ENCODE assay signal across 8 mouse cellular contexts in genomic region chr16:4585642-4586530, GRCm38 (mm10). TPM values are rescaled to one million over a fixed set of nuclear protein-coding genes. Genes with fewer than 3 reads are reported as not detected.
DNase-seq lines count a peak whose midpoint lies in the region; ATAC-seq and TF ChIP-seq lines count a peak whose summit lies in the region.

No protein-coding gene starts in this region.

- H3K79me2 ChIP-seq in heart, adult 2 months (replicated peaks; ENCODE audit: control insufficient read depth, insufficient read depth, low read length): no peaks in the 10 kb centered on the region

- no peak for TF ChIP-seq POLR2A in heart, adult 2 months (IDR thresholded peaks at IDR 0.05; ENCODE audit: insufficient read depth, low read depth, low read length)

- peak overlapping the region; percentile 48 for H3K9ac ChIP-seq in heart, adult 2 months (ENCODE audit: low read depth, low read length)
- peak overlapping the region; percentile 61 for H3K9ac ChIP-seq in forebrain, embryonic 11.5 days (ENCODE audit: low read length)
- H3K9ac ChIP-seq in liver, embryonic 14.5 days (replicated peaks): peak overlapping the region; percentile 70

- H3K27ac ChIP-seq in heart, adult 2 months: peak overlapping the region; percentile 76
- peak overlapping the region; percentile 85 for H3K27ac ChIP-seq in forebrain, embryonic 11.5 days (ENCODE audit: low read depth, low read length)
- H3K27ac ChIP-seq in liver, embryonic 14.5 days: peak overlapping the region; percentile 45

- peaks cover 4% of the 10 kb centered on the region; the same call in 1 of the 2 replicates for H3K36me3 ChIP-seq in heart, adult 2 months (ENCODE audit: control insufficient read depth, insufficient read depth, low read length)
- H3K36me3 ChIP-seq in forebrain, embryonic 11.5 days (ENCODE audit: control insufficient read depth, insufficient read depth, low read length): no peaks in the 10 kb centered on the region
- no peaks in the 10 kb centered on the region for H3K36me3 ChIP-seq in liver, embryonic 14.5 days (replicated peaks; ENCODE audit: control insufficient read depth, insufficient read depth, low read depth)

- no peaks in the 10 kb centered on the region for H3K27me3 ChIP-seq in heart, adult 2 months (ENCODE audit: control insufficient read depth, insufficient read depth, low read length)
- no peaks in the 10 kb centered on the region for H3K27me3 ChIP-seq in forebrain, embryonic 11.5 days (ENCODE audit: control insufficient read depth, insufficient read depth, low read length)
- no peaks in the 10 kb centered on the region for H3K27me3 ChIP-seq in liver, embryonic 14.5 days (ENCODE audit: control insufficient read depth, insufficient read depth, low read length)

- H3K9me3 ChIP-seq in forebrain, embryonic 11.5 days (ENCODE audit: control insufficient read depth, low read length): no peaks in the 10 kb centered on the region
- no peaks in the 10 kb centered on the region for H3K9me3 ChIP-seq in liver, embryonic 14.5 days (ENCODE audit: control insufficient read depth, low read length)

- no peak for TF ChIP-seq EP300 in heart, adult 2 months (IDR thresholded peaks at IDR 0.05; ENCODE audit: insufficient read depth, low read depth, low read length)
- no peak for TF ChIP-seq EP300 in liver, embryonic 14.5 days (IDR thresholded peaks at IDR 0.05; ENCODE audit: low read depth)

- no peak for TF ChIP-seq CTCF in heart, adult 2 months (IDR thresholded peaks at IDR 0.05)
- no peak for TF ChIP-seq CTCF in liver, embryonic 14.5 days (IDR thresholded peaks at IDR 0.05; ENCODE audit: low read depth)

- ATAC-seq in forebrain, embryonic 11.5 days (replicated peaks; ENCODE audit: low FRiP score): peak; percentile 38
- ATAC-seq in liver, embryonic 14.5 days (ENCODE audit: insufficient read depth): peak; percentile 10; the same call in 1 of the 2 replicates

- H3K4me3 ChIP-seq in heart, adult 2 months: peak overlapping the region; percentile 61
- peak overlapping the region; percentile 31 for H3K4me3 ChIP-seq in forebrain, embryonic 11.5 days (ENCODE audit: low read depth, low read length)
- H3K4me3 ChIP-seq in liver, embryonic 14.5 days (ENCODE audit: insufficient read depth in 1 of 2, low read depth in 2 of 2, low read length in 2 of 2): peak overlapping the region; percentile 57 to 68

- DNase-seq in heart, adult 2 months: no peak
- no peak for DNase-seq in heart, adult 11 months
- peak; percentile 34 for DNase-seq in CD4-positive, CD25-positive, alpha-beta regulatory T cell, adult 2 months (ENCODE audit: low read depth, low spot score)
- DNase-seq in forebrain, embryonic 11.5 days (ENCODE audit: low spot score): peak; percentile 67
- no peak for DNase-seq in liver, embryonic 14.5 days (ENCODE audit: low read depth in 3 of 3, low spot score in 3 of 3)
- no peak for DNase-seq in layer of hippocampus, adult 9-10 months (ENCODE audit: low spot score)
- no peak for DNase-seq in layer of hippocampus, postnatal 25 days (ENCODE audit: extremely low spot score in 1 of 2, low spot score in 1 of 2)
- no peak for DNase-seq in cerebellum, postnatal 25 days

- peaks cover 13% of the 10 kb centered on the region for H3K4me1 ChIP-seq in heart, adult 2 months (ENCODE audit: control insufficient read depth, insufficient read depth, low read length)
- peaks cover 11% of the 10 kb centered on the region for H3K4me1 ChIP-seq in forebrain, embryonic 11.5 days (replicated peaks; ENCODE audit: control insufficient read depth, insufficient read depth, low read length)
- H3K4me1 ChIP-seq in liver, embryonic 14.5 days (replicated peaks; ENCODE audit: control insufficient read depth in 2 of 2, insufficient read depth in 2 of 2, low read length in 1 of 2): peaks cover 16 to 31% of the 10 kb centered on the region in 2 experiments

- peak overlapping the region; percentile 73 for H3K4me2 ChIP-seq in forebrain, embryonic 11.5 days (ENCODE audit: low read depth, low read length, severe bottlenecking)
- H3K4me2 ChIP-seq in liver, embryonic 14.5 days (ENCODE audit: low read depth): peak overlapping the region; percentile 83

- WGBS in heart, adult 2 months: 5% methylated on average over 14 of the region's 14 CpGs
- WGBS in forebrain, embryonic 11.5 days: 10% methylated on average over 14 of the region's 14 CpGs
- 6% methylated on average over 14 of the region's 14 CpGs for WGBS in liver, embryonic 14.5 days (ENCODE audit: insufficient replicate concordance)

- intact Hi-C loops in heart, adult 2 months (cut with DNase I): loop anchor here (1.0 to 2.0 kb wide), 2 partner anchors 8 to 25 kb away; partner anchors contain the start of gene Glis2

RNA-seq across cellular contexts. Expression of gene Glis2, which starts 8.6 kb away (rescaled TPM):
- 10 to 100 TPM; 10.0 to 11.1 TPM for total RNA-seq in heart, adult 2 months (2021)
- polyA plus RNA-seq in heart, adult 2 months (2012; rRNA removed): 17.3 and 23.8 TPM in 2 replicates
- polyA plus RNA-seq in forebrain, embryonic 11.5 days (2014; fragmentation: Nextera tagmentation; extraction: Ambion mirVana): 31.3 and 34.5 TPM in 2 replicates
- polyA plus RNA-seq in liver, embryonic 14.5 days (2012; rRNA removed): 2.8 and 3.4 TPM in 2 replicates
- 1.7 and 2.7 TPM in 2 replicates for polyA plus RNA-seq in liver, embryonic 14.5 days (2014; fragmentation: Nextera tagmentation; extraction: Ambion mirVana)
- total RNA-seq in layer of hippocampus, postnatal 25 days (2021): 10 to 100 TPM; 15.4 to 16.2 TPM

RNA-seq across cellular contexts. Expression of gene Tfap4, which starts 26.2 kb away (rescaled TPM):
- 1 to 10 TPM; 3.2 to 3.4 TPM for total RNA-seq in heart, adult 2 months (2021)
- 2.4 and 2.9 TPM in 2 replicates for polyA plus RNA-seq in heart, adult 2 months (2012; rRNA removed)
- 27.7 and 28.6 TPM in 2 replicates for polyA plus RNA-seq in forebrain, embryonic 11.5 days (2014; fragmentation: Nextera tagmentation; extraction: Ambion mirVana)
- 5.4 and 6.9 TPM in 2 replicates for polyA plus RNA-seq in liver, embryonic 14.5 days (2012; rRNA removed)
- polyA plus RNA-seq in liver, embryonic 14.5 days (2014; fragmentation: Nextera tagmentation; extraction: Ambion mirVana): 4.6 and 4.8 TPM in 2 replicates
- 1 to 10 TPM; 4.4 to 5.0 TPM for total RNA-seq in layer of hippocampus, postnatal 25 days (2021)

RNA-seq across cellular contexts. Expression of gene Pam16, which starts 38.9 kb away (rescaled TPM):
- 100 to 1,000 TPM; 119 to 165 TPM for total RNA-seq in heart, adult 2 months (2021)
- 36.3 and 39.4 TPM in 2 replicates for polyA plus RNA-seq in heart, adult 2 months (2012; rRNA removed)
- polyA plus RNA-seq in forebrain, embryonic 11.5 days (2014; fragmentation: Nextera tagmentation; extraction: Ambion mirVana): 87.4 and 91.4 TPM in 2 replicates
- polyA plus RNA-seq in liver, embryonic 14.5 days (2012; rRNA removed): 24.1 and 41.3 TPM in 2 replicates
- polyA plus RNA-seq in liver, embryonic 14.5 days (2014; fragmentation: Nextera tagmentation; extraction: Ambion mirVana): 64.4 and 68.0 TPM in 2 replicates
- total RNA-seq in layer of hippocampus, postnatal 25 days (2021): 10 to 100 TPM; 76.3 to 82.6 TPM

RNA-seq across cellular contexts. Expression of gene Srl, which starts 44.3 kb away (rescaled TPM):
- 100 to 1,000 TPM; 771 to 870 TPM for total RNA-seq in heart, adult 2 months (2021)
- polyA plus RNA-seq in heart, adult 2 months (2012; rRNA removed): 276 and 575 TPM in 2 replicates
- polyA plus RNA-seq in forebrain, embryonic 11.5 days (2014; fragmentation: Nextera tagmentation; extraction: Ambion mirVana): 23.3 and 23.7 TPM in 2 replicates
- 1.5 and 2.2 TPM in 2 replicates for polyA plus RNA-seq in liver, embryonic 14.5 days (2012; rRNA removed)
- polyA plus RNA-seq in liver, embryonic 14.5 days (2014; fragmentation: Nextera tagmentation; extraction: Ambion mirVana): 1.2 and 3.2 TPM in 2 replicates
- 10 to 100 TPM; 13.9 to 16.7 TPM for total RNA-seq in layer of hippocampus, postnatal 25 days (2021)

RNA-seq across cellular contexts. Expression of gene Vasn, which starts 53.9 kb away (rescaled TPM):
- total RNA-seq in heart, adult 2 months (2021): 10 to 100 TPM in 1 of 2 experiments, 1 to 10 TPM in 1; 9.2 to 10.5 TPM
- 23.9 and 24.2 TPM in 2 replicates for polyA plus RNA-seq in heart, adult 2 months (2012; rRNA removed)
- 7.6 and 7.7 TPM in 2 replicates for polyA plus RNA-seq in forebrain, embryonic 11.5 days (2014; fragmentation: Nextera tagmentation; extraction: Ambion mirVana)
- 2.5 and 2.9 TPM in 2 replicates for polyA plus RNA-seq in liver, embryonic 14.5 days (2012; rRNA removed)
- 1.2 TPM in 2 replicates for polyA plus RNA-seq in liver, embryonic 14.5 days (2014; fragmentation: Nextera tagmentation; extraction: Ambion mirVana)
- total RNA-seq in layer of hippocampus, postnatal 25 days (2021): 1 to 10 TPM; 6.0 TPM

Comparison
In these comparisons a context has a peak if more than half of its experiments do, and no peak if none do; other contexts are left out.
1. DNase-seq: peak in CD4-positive, CD25-positive, alpha-beta regulatory T cell, adult 2 months (single experiment) and forebrain, embryonic 11.5 days (single experiment); none in heart, adult 2 months (0 of 2), heart, adult 11 months (single experiment), liver, embryonic 14.5 days (0 of 3), layer of hippocampus, adult 9-10 months (single experiment), layer of hippocampus, postnatal 25 days (0 of 2) and cerebellum, postnatal 25 days (0 of 2).
2. Peak in every context shown above with its lines, with median percentiles within 50 percentile points of each other: H3K27ac ChIP-seq, H3K4me3 ChIP-seq and H3K9ac ChIP-seq.